Mouse (Mus musculus) lung, embryonic 14.5 days (tissue): Measurements from ENCODE around the gene Rpl18a. TPM values are rescaled to one million over a fixed set of nuclear protein-coding genes. Genes with fewer than 3 reads are reported as not detected.
A peak's percentile ranks its signal among the peaks of the same experiment; 100 is the strongest.
"Not testable (repeated sequence)": the region's sequence is repeated elsewhere in the genome, so short reads cannot be mapped to it uniquely, and the experiment has no call there.

Source experiments
- ATAC-seq: fragments of 200-750 bp; cut with Nextera tagmentation; 2 replicates; pipeline ENCODE4 v1.8.0; 2017; ENCODE audit warnings: mild to moderate bottlenecking, moderate TSS enrichment, moderate library complexity; ENCODE audit not compliant: insufficient read depth
- DNase-seq: peaks from one replicate; pipeline ENCODE4 v3.0.0-alpha.2; 2015
- H3K27ac ChIP-seq: fragments of 300-500 bp; sonication (generic); 2 replicates; pipeline ENCODE4 v1.5.1; 2014; ENCODE audit warnings: low read depth, mild to moderate bottlenecking, moderate library complexity
- H3K27me3 ChIP-seq: fragments of 300-500 bp; sonication (generic); 2 replicates; pipeline ENCODE4 v1.6.1; 2014; ENCODE audit warnings: low read length, control low read depth; ENCODE audit not compliant: insufficient read depth
- H3K36me3 ChIP-seq: fragments of 300-500 bp; sonication (generic); 2 replicates; pipeline ENCODE4 v1.6.1; 2014; ENCODE audit warnings: control low read depth; ENCODE audit not compliant: insufficient read depth
- H3K4me1 ChIP-seq: fragments of 300-500 bp; sonication (generic); 2 replicates; pipeline ENCODE4 v1.6.1; 2014; ENCODE audit warnings: antibody characterized with exemption, control low read depth; ENCODE audit not compliant: insufficient read depth
- H3K4me2 ChIP-seq: fragments of 300-500 bp; sonication (generic); 2 replicates; pipeline ENCODE4 v1.6.1; 2014; ENCODE audit warnings: mild to moderate bottlenecking
- H3K4me3 ChIP-seq: fragments of 300-500 bp; sonication (generic); 2 replicates; pipeline ENCODE4 v1.5.1; 2014; ENCODE audit warnings: low read depth, low read length
- H3K9ac ChIP-seq: fragments of 300-500 bp; sonication (generic); 2 replicates; pipeline ENCODE4 v1.6.1; 2014
- H3K9me3 ChIP-seq: fragments of 300-500 bp; sonication (generic); 2 replicates; pipeline ENCODE4 v1.6.1; 2016; ENCODE audit warnings: low read depth, low read length, control low read depth
- CTCF ChIP-seq: IDR thresholded peaks from 2 replicates; pipeline ENCODE4 v1.5.1; 2016; ENCODE audit warnings: antibody characterized with exemption, low read depth
- WGBS: fragments of 180-500 bp; shearing (Covaris S2); extraction: QIAGEN DNeasy Blood & Tissue Kit; methylation state at CpG from one replicate; pipeline ENCODE4 v1.1.7; 2014; 5-methylcytosine and 5-hydroxymethylcytosine counted together
- polyA plus RNA-seq: library from polyadenylated mRNA; unstranded; fragments of >200 nt; fragmentation: Nextera tagmentation; extraction: Ambion mirVana; gene quantifications from 2 replicates; pipeline ENCODE4 v1.2.1, GENCODE M21; 2014

The Rpl18a gene
- polyA plus RNA-seq, 1 experiment from 2014 or later, result 5,483 TPM

DNA sequence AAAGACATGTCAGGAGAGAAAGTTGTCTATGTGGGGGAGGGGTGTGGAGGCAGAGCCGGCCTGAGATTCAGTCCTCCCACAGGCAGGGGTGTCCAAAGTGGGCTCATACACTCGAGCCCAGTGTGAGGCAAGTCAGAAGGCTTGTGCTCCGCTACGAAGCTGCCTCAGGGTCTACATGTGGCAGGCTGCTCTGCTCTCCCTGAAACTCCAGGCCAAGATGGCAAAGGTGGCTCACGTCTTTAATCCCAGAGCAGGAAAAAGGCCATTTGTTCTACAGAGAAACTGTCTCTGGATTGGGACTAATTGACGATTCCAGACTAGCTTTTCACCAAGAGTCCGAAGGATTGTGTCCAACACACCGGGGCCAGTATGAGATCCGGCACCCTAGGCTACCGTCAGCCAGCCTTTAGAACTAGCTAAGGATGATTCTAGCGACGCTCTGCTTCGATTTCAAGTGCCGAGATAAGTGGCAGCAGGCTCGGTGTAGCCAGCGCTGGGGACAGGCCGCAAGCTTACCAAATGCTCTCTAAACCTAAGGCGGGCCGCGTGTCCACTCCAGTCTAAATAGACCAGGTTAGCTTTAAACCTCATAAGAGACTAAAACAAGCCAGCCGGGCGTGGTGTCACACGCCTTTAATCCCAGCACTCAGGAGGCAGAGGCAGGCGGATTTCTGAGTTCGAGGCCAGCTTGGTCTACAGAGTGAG lies 744 bp downstream of the Rpl18a start:
- Histone ChIP-seq H3K27me3 (peaks cover 23% of the 10 kb centered on the region), H3K9ac (peak overlapping the region; percentile 89), H3K27ac (peak overlapping the region; percentile 80), H3K4me3 (peak overlapping the region; percentile 83), H3K4me2 (peak overlapping the region; percentile 80), H3K4me1 (no peaks in the 10 kb centered on the region), H3K36me3 (peaks cover 32% of the 10 kb centered on the region), H3K9me3 (no peaks in the 10 kb centered on the region)
- DNase-seq (peak; percentile 15), ATAC-seq (no peak)
- no peak for TF ChIP-seq CTCF
- 2% methylated on average over 25 of the region's 25 CpGs for WGBS

GRCm38 (mm10) chr8:70895571-70896259 lies 1.5 kb downstream of the Rpl18a start:
- Histone ChIP-seq H3K4me3 (peak overlapping the region; percentile 83), H3K4me2 (peak overlapping the region; percentile 80), H3K36me3 (peaks cover 32% of the 10 kb centered on the region), H3K27me3 (peaks cover 30% of the 10 kb centered on the region), H3K9ac (peak overlapping the region; percentile 89)
- DNase-seq, H3K4me1 ChIP-seq, H3K9me3 ChIP-seq, ATAC-seq, H3K27ac ChIP-seq: not testable (repeated sequence)
- WGBS, result 76% methylated on average over 23 of the region's 24 CpGs

DNA sequence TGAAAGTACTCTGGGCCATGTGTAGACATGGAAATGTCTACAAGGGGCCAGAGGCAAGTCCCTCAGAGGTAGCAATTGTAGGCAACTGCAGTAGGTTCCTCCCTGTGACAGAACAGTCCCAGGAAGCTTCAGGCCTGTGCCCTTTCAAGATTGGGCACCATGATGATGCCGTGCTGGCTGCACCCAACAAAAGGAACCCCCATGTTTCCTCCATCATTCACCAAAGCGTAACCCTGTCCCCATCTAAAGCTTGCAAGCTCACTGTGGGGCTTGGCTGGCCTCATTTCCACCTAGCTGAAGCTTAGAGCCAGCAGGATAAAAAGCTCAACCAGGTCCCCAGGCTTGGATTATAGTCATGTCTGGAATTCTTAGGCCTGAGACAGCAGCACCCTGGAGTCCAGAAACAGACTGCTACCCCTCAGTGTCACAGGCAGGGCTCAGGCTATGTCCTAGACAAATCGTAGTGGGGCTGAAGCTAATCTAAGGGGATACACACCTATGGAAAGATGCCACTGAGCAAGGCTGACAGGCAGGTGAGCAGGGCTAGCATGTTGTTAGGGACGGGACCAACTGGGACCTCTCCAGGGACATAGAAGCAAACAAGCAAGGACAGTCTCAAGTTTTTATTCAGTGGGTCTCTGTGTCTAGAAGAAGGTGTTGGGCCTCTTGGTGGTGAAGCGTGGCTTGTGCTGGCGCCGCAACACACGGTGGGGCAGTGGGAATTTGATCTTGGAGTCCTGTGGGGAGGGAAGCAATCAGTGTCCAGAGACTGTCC lies 2.3 kb downstream of the Rpl18a start:
- H3K9me3 ChIP-seq, result no peaks in the 10 kb centered on the region
- ATAC-seq (no peak), DNase-seq (no peak)
- H3K4me3 ChIP-seq, result no peak overlapping the region
- H3K36me3 ChIP-seq, result peaks cover 32% of the 10 kb centered on the region
- WGBS, result 87% methylated on average over 8 of the region's 8 CpGs
- H3K27me3 ChIP-seq, result peaks cover 32% of the 10 kb centered on the region
- H3K4me2 ChIP-seq, result no peak overlapping the region
- no peak overlapping the region for H3K9ac ChIP-seq
- no peak for TF ChIP-seq CTCF
- H3K27ac ChIP-seq, result no peak overlapping the region
- no peaks in the 10 kb centered on the region for H3K4me1 ChIP-seq

DNA sequence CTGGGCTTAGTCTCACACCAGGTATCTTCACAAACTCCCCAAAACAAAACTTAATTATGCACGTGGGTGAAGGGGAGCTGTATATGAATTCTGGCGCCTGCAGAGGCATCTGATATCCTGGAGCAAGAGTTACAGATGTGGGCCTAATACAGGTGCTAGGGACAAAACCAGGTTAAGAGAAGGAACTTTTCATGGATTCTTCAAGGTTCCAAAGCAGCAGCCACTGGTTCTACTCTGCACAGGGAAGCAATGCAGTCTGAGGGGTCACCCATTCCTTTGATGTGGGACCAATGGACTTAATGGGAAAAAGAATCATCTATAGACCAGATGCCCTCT lies 2.9 kb downstream of the Rpl18a start:
- H3K9me3 ChIP-seq, result no peaks in the 10 kb centered on the region
- no peak overlapping the region for H3K9ac ChIP-seq
- TF ChIP-seq CTCF, result no peak
- H3K27ac ChIP-seq, result no peak overlapping the region
- H3K4me1 ChIP-seq, result no peaks in the 10 kb centered on the region
- H3K27me3 ChIP-seq, result peaks cover 32% of the 10 kb centered on the region
- H3K36me3 ChIP-seq, result peaks cover 32% of the 10 kb centered on the region
- no peak for ATAC-seq
- no peak overlapping the region for H3K4me3 ChIP-seq
- 64% methylated on average over 2 of the region's 2 CpGs for WGBS
- DNase-seq, result no peak
- no peak overlapping the region for H3K4me2 ChIP-seq

GRCm38 (mm10) chr8:70893656-70894384 lies 3.4 kb downstream of the Rpl18a start:
- DNase-seq, result peak; percentile 96
- Histone ChIP-seq H3K27me3 (peaks cover 32% of the 10 kb centered on the region), H3K4me3 (no peak overlapping the region), H3K4me2 (no peak overlapping the region), H3K27ac (no peak overlapping the region), H3K9me3 (no peaks in the 10 kb centered on the region), H3K36me3 (peaks cover 32% of the 10 kb centered on the region), H3K9ac (no peak overlapping the region), H3K4me1 (no peaks in the 10 kb centered on the region)
- peak; percentile 44 for ATAC-seq
- peak; percentile 85 for TF ChIP-seq CTCF
- WGBS, result 27% methylated on average over 12 of the region's 12 CpGs

GRCm38 (mm10) chr8:70892896-70893655 lies 4.1 kb downstream of the Rpl18a start:
- no peak for TF ChIP-seq CTCF
- peak overlapping the region; percentile 25 for H3K4me3 ChIP-seq
- no peak overlapping the region for H3K27ac ChIP-seq
- H3K4me1 ChIP-seq, result no peaks in the 10 kb centered on the region
- no peak for ATAC-seq
- peak overlapping the region; percentile 49 for H3K4me2 ChIP-seq
- peaks cover 32% of the 10 kb centered on the region for H3K27me3 ChIP-seq
- H3K36me3 ChIP-seq, result peaks cover 32% of the 10 kb centered on the region
- WGBS, result 25% methylated on average over 20 of the region's 20 CpGs
- H3K9ac ChIP-seq, result peak overlapping the region; percentile 15; the same call in 1 of the 2 replicates
- peak; percentile 30 for DNase-seq
- H3K9me3 ChIP-seq, result no peaks in the 10 kb centered on the region
